Mouse (Mus musculus): ENCODE data around the gene Snrpa. TPM values are rescaled to one million over a fixed set of nuclear protein-coding genes. Genes with fewer than 3 reads are reported as not detected.

The Snrpa gene
- polyA plus RNA-seq, 1 experiment, result 210 TPM

- peaks cover 10% of the 10 kb centered on the region for H3K79me3 ChIP-seq (ENCODE audit: low read depth)
- peaks cover 17% of the 10 kb centered on the region for H3K79me2 ChIP-seq (ENCODE audit: control insufficient read depth, insufficient read depth)
- H3K36me3 ChIP-seq (ENCODE audit: control insufficient read depth, insufficient read depth), result peaks cover 57% of the 10 kb centered on the region
- H3ac ChIP-seq (ENCODE audit: control insufficient read depth, insufficient read length, low read depth), result no peak overlapping the region
- TF ChIP-seq CTCF (IDR thresholded peaks at IDR 0.05; ENCODE audit: control insufficient read depth, insufficient read depth, insufficient read length) (no peak), USF1 (IDR thresholded peaks at IDR 0.05; ENCODE audit: low read depth) (no peak), MAX (IDR thresholded peaks at IDR 0.05) (no peak), MYOD1 (IDR thresholded peaks at IDR 0.05; ENCODE audit: control insufficient read depth, insufficient read length, low read depth) (no peak), FOSL1 (IDR thresholded peaks at IDR 0.05; ENCODE audit: insufficient read depth, low read length, poor library complexity, severe bottlenecking) (no peak), MYOG (IDR thresholded peaks at IDR 0.05; ENCODE audit: control insufficient read depth, extremely low read depth, insufficient read length) (no peak), CEBPB (IDR thresholded peaks at IDR 0.05; ENCODE audit: low read depth) (no peak)
- no peaks in the 10 kb centered on the region for H3K27me3 ChIP-seq (ENCODE audit: control insufficient read depth, insufficient read depth, insufficient read length)
- no peak overlapping the region for H3K4me3 ChIP-seq (ENCODE audit: insufficient read depth, poor library complexity, severe bottlenecking)
Measured at GRCm38 (mm10) chr7:27185986-27186385, 10.1 kb downstream of the Snrpa start.

GRCm38 (mm10) chr7:27184964-27185363, 11.1 kb downstream of the Snrpa start:
- Histone ChIP-seq H3K79me3 (ENCODE audit: low read depth) (peaks cover 2% of the 10 kb centered on the region), H3K27me3 (ENCODE audit: control insufficient read depth, insufficient read depth, insufficient read length) (no peaks in the 10 kb centered on the region), H3K36me3 (ENCODE audit: control insufficient read depth, insufficient read depth) (peaks cover 51% of the 10 kb centered on the region), H3K4me3 (ENCODE audit: insufficient read depth, poor library complexity, severe bottlenecking) (no peak overlapping the region), H3K79me2 (ENCODE audit: control insufficient read depth, insufficient read depth) (peaks cover 7% of the 10 kb centered on the region), H3ac (ENCODE audit: control insufficient read depth, insufficient read length, low read depth) (no peak overlapping the region)
- no peak for TF ChIP-seq USF1 (IDR thresholded peaks at IDR 0.05; ENCODE audit: low read depth)
- TF ChIP-seq FOSL1 (IDR thresholded peaks at IDR 0.05; ENCODE audit: insufficient read depth, low read length, poor library complexity, severe bottlenecking), result no peak
- TF ChIP-seq MYOG (IDR thresholded peaks at IDR 0.05; ENCODE audit: control insufficient read depth, extremely low read depth, insufficient read length), result no peak
- no peak for TF ChIP-seq CEBPB (IDR thresholded peaks at IDR 0.05; ENCODE audit: low read depth)
- TF ChIP-seq MYOD1 (IDR thresholded peaks at IDR 0.05; ENCODE audit: control insufficient read depth, insufficient read length, low read depth), result no peak
- no peak for TF ChIP-seq MAX (IDR thresholded peaks at IDR 0.05)
- TF ChIP-seq CTCF (IDR thresholded peaks at IDR 0.05; ENCODE audit: control insufficient read depth, insufficient read depth, insufficient read length), result no peak

GRCm38 (mm10) chr7:27182498-27182897, 13.6 kb downstream of the Snrpa start:
- no peak for TF ChIP-seq MYOD1 (IDR thresholded peaks at IDR 0.05; ENCODE audit: control insufficient read depth, insufficient read length, low read depth)
- no peak for TF ChIP-seq FOSL1 (IDR thresholded peaks at IDR 0.05; ENCODE audit: insufficient read depth, low read length, poor library complexity, severe bottlenecking)
- TF ChIP-seq MAX (IDR thresholded peaks at IDR 0.05), result no peak
- TF ChIP-seq USF1 (IDR thresholded peaks at IDR 0.05; ENCODE audit: low read depth), result no peak
- no peak for TF ChIP-seq CEBPB (IDR thresholded peaks at IDR 0.05; ENCODE audit: low read depth)
- no peak for TF ChIP-seq MYOG (IDR thresholded peaks at IDR 0.05; ENCODE audit: control insufficient read depth, extremely low read depth, insufficient read length)
- no peak for TF ChIP-seq CTCF (IDR thresholded peaks at IDR 0.05; ENCODE audit: control insufficient read depth, insufficient read depth, insufficient read length)

GRCm38 (mm10) chr7:27180837-27181695, 15.0 kb downstream of the Snrpa start, which contains the start of the genes Gm21983 and Mia:
Gene Gm21983, minus strand, starts transcription at chr7:27181086.
Gene Mia, minus strand, starts transcription at chr7:27181157.
- Histone ChIP-seq H3K79me2 (ENCODE audit: control insufficient read depth, insufficient read depth) (no peaks in the 10 kb centered on the region), H3K36me3 (ENCODE audit: control insufficient read depth, insufficient read depth) (peaks cover 19% of the 10 kb centered on the region), H3K4me3 (ENCODE audit: insufficient read depth, poor library complexity, severe bottlenecking) (no peak within 1 kb of the TSS), H3ac (ENCODE audit: control insufficient read depth, insufficient read length, low read depth) (no peak within 1 kb of the TSS), H3K79me3 (ENCODE audit: low read depth) (no peaks in the 10 kb centered on the region), H3K27me3 (ENCODE audit: control insufficient read depth, insufficient read depth, insufficient read length) (no peaks in the 10 kb centered on the region)
- no peak for TF ChIP-seq FOSL1 (IDR thresholded peaks at IDR 0.05; ENCODE audit: insufficient read depth, low read length, poor library complexity, severe bottlenecking)
- no peak for TF ChIP-seq CEBPB (IDR thresholded peaks at IDR 0.05; ENCODE audit: low read depth)
- no peak for TF ChIP-seq MYOD1 (IDR thresholded peaks at IDR 0.05; ENCODE audit: control insufficient read depth, insufficient read length, low read depth)
- TF ChIP-seq CTCF (IDR thresholded peaks at IDR 0.05; ENCODE audit: control insufficient read depth, insufficient read depth, insufficient read length), result no peak
- TF ChIP-seq MAX (IDR thresholded peaks at IDR 0.05), result no peak
- no peak for TF ChIP-seq MYOG (IDR thresholded peaks at IDR 0.05; ENCODE audit: control insufficient read depth, extremely low read depth, insufficient read length)
- TF ChIP-seq USF1 (IDR thresholded peaks at IDR 0.05; ENCODE audit: low read depth), result no peak

More at GRCm38 (mm10) chr7:27182498-27182897, 13.6 kb downstream of the Snrpa start:
- Histone ChIP-seq H3K27me3 (ENCODE audit: control insufficient read depth, insufficient read depth, insufficient read length) (no peaks in the 10 kb centered on the region), H3K4me3 (ENCODE audit: insufficient read depth, poor library complexity, severe bottlenecking) (no peak overlapping the region), H3ac (ENCODE audit: control insufficient read depth, insufficient read length, low read depth) (no peak overlapping the region), H3K79me3 (ENCODE audit: low read depth) (no peaks in the 10 kb centered on the region), H3K79me2 (ENCODE audit: control insufficient read depth, insufficient read depth) (no peaks in the 10 kb centered on the region), H3K36me3 (ENCODE audit: control insufficient read depth, insufficient read depth) (peaks cover 31% of the 10 kb centered on the region)

- H3K36me3 ChIP-seq (ENCODE audit: control insufficient read depth, insufficient read depth), result peaks cover 11% of the 10 kb centered on the region
- no peaks in the 10 kb centered on the region for H3K79me2 ChIP-seq (ENCODE audit: control insufficient read depth, insufficient read depth)
- no peak overlapping the region for H3K4me3 ChIP-seq (ENCODE audit: insufficient read depth, poor library complexity, severe bottlenecking)
- H3K27me3 ChIP-seq (ENCODE audit: control insufficient read depth, insufficient read depth, insufficient read length), result no peaks in the 10 kb centered on the region
- H3ac ChIP-seq (ENCODE audit: control insufficient read depth, insufficient read length, low read depth), result no peak overlapping the region
- TF ChIP-seq CEBPB (IDR thresholded peaks at IDR 0.05; ENCODE audit: low read depth), result no peak
- H3K79me3 ChIP-seq (ENCODE audit: low read depth), result no peaks in the 10 kb centered on the region
Measured at GRCm38 (mm10) chr7:27180036-27180435, 16.0 kb downstream of the Snrpa start.
